Mouse (Mus musculus): ENCODE measurements around the gene Tbc1d10a. TPM values are rescaled to one million over a fixed set of nuclear protein-coding genes. Genes with fewer than 3 reads are reported as not detected.

Gene Tbc1d10a
- polyA plus RNA-seq, 1 experiment from 2014 or later = 30.3 TPM

- peak; percentile 20; the same call in 1 of the 2 replicates for ATAC-seq (ENCODE audit: low read depth)
- Histone ChIP-seq H3K36me3 (peaks cover 13% of the 10 kb centered on the region), H3K4me1 (replicated peaks) (peaks cover 32% of the 10 kb centered on the region), H3K4me3 (peak overlapping the region; percentile 81), H3K27ac (replicated peaks) (no peak overlapping the region), H3K4me2 (peak overlapping the region; percentile 90), H3K9ac (peak overlapping the region; percentile 89), H3K27me3 (no peaks in the 10 kb centered on the region), H3K9me3 (no peaks in the 10 kb centered on the region)
- 17% methylated on average over 9 of the region's 9 CpGs for WGBS
Observed at GRCm38 (mm10) chr11:4187318-4187700, 720 bp downstream of the Tbc1d10a start.

GRCm38 (mm10) chr11:4189182-4189581 is 2.6 kb downstream of the Tbc1d10a start:
- no peaks in the 10 kb centered on the region for H3K9me3 ChIP-seq
- no peak overlapping the region for H3K4me2 ChIP-seq
- H3K9ac ChIP-seq = no peak overlapping the region
- no peak for ATAC-seq (ENCODE audit: low read depth)
- H3K27me3 ChIP-seq = no peaks in the 10 kb centered on the region
- H3K36me3 ChIP-seq = no peaks in the 10 kb centered on the region
- H3K4me1 ChIP-seq (replicated peaks) = peaks cover 37% of the 10 kb centered on the region
- no peak overlapping the region for H3K4me3 ChIP-seq
- no peak overlapping the region for H3K27ac ChIP-seq (replicated peaks)
- WGBS = 85% methylated on average over 6 of the region's 6 CpGs

- WGBS = 76% methylated on average over 3 of the region's 3 CpGs
- H3K4me1 ChIP-seq (replicated peaks) = peaks cover 37% of the 10 kb centered on the region
- H3K27ac ChIP-seq (replicated peaks) = no peak overlapping the region
- no peak overlapping the region for H3K4me3 ChIP-seq
- peak overlapping the region; percentile 31; the same call in 1 of the 2 replicates for H3K9ac ChIP-seq
- H3K4me2 ChIP-seq = no peak overlapping the region
- no peaks in the 10 kb centered on the region for H3K27me3 ChIP-seq
- H3K36me3 ChIP-seq = no peaks in the 10 kb centered on the region
- H3K9me3 ChIP-seq = no peaks in the 10 kb centered on the region
- no peak for ATAC-seq (ENCODE audit: low read depth)
Observed at GRCm38 (mm10) chr11:4190677-4191076, 4.1 kb downstream of the Tbc1d10a start.

GRCm38 (mm10) chr11:4192757-4193156 is 6.2 kb downstream of the Tbc1d10a start:
- no peak overlapping the region for H3K4me2 ChIP-seq
- H3K9ac ChIP-seq = no peak overlapping the region
- peaks cover 29% of the 10 kb centered on the region for H3K4me1 ChIP-seq (replicated peaks)
- WGBS = 81% methylated on average over 3 of the region's 3 CpGs
- H3K36me3 ChIP-seq = no peaks in the 10 kb centered on the region
- H3K27ac ChIP-seq (replicated peaks) = no peak overlapping the region
- no peaks in the 10 kb centered on the region for H3K9me3 ChIP-seq
- H3K4me3 ChIP-seq = no peak overlapping the region
- ATAC-seq (ENCODE audit: low read depth) = no peak
- no peaks in the 10 kb centered on the region for H3K27me3 ChIP-seq

- Histone ChIP-seq H3K9ac (no peak overlapping the region), H3K4me2 (no peak overlapping the region), H3K4me1 (replicated peaks) (peaks cover 23% of the 10 kb centered on the region), H3K9me3 (no peaks in the 10 kb centered on the region), H3K27me3 (no peaks in the 10 kb centered on the region), H3K36me3 (no peaks in the 10 kb centered on the region), H3K4me3 (no peak overlapping the region), H3K27ac (replicated peaks) (no peak overlapping the region)
- no peak for ATAC-seq (ENCODE audit: low read depth)
Observed at GRCm38 (mm10) chr11:4193420-4193819, 6.8 kb downstream of the Tbc1d10a start.

GRCm38 (mm10) chr11:4195597-4196031 is 9.0 kb downstream of the Tbc1d10a start:
- no peak for ATAC-seq (ENCODE audit: low read depth)
- H3K9ac ChIP-seq = no peak overlapping the region
- no peaks in the 10 kb centered on the region for H3K27me3 ChIP-seq
- WGBS = 83% methylated on average over 3 of the region's 3 CpGs
- peaks cover 11% of the 10 kb centered on the region for H3K4me1 ChIP-seq (replicated peaks)
- H3K4me2 ChIP-seq = no peak overlapping the region
- H3K36me3 ChIP-seq = no peaks in the 10 kb centered on the region
- no peak overlapping the region for H3K4me3 ChIP-seq
- H3K27ac ChIP-seq (replicated peaks) = no peak overlapping the region
- no peaks in the 10 kb centered on the region for H3K9me3 ChIP-seq

- Histone ChIP-seq H3K9ac (peak overlapping the region; percentile 22; the same call in 1 of the 2 replicates), H3K9me3 (no peaks in the 10 kb centered on the region)
- 77% methylated on average over 8 of the region's 8 CpGs for WGBS
Observed at GRCm38 (mm10) chr11:4196636-4197035, 10.0 kb downstream of the Tbc1d10a start.

GRCm38 (mm10) chr11:4197691-4198090 is 11.1 kb downstream of the Tbc1d10a start:
- peaks cover under 1% of the 10 kb centered on the region for H3K4me1 ChIP-seq (replicated peaks)
- no peak for ATAC-seq (ENCODE audit: low read depth)
- 63% methylated on average over 1 of the region's 1 CpGs for WGBS
- no peak overlapping the region for H3K4me2 ChIP-seq
- H3K27ac ChIP-seq (replicated peaks) = no peak overlapping the region
- no peaks in the 10 kb centered on the region for H3K36me3 ChIP-seq
- H3K9ac ChIP-seq = no peak overlapping the region
- H3K9me3 ChIP-seq = no peaks in the 10 kb centered on the region
- H3K4me3 ChIP-seq = no peak overlapping the region
- no peaks in the 10 kb centered on the region for H3K27me3 ChIP-seq

More at GRCm38 (mm10) chr11:4196636-4197035, 10.0 kb downstream of the Tbc1d10a start:
- H3K27ac ChIP-seq (replicated peaks) = no peak overlapping the region
- no peak overlapping the region for H3K4me3 ChIP-seq
- H3K4me1 ChIP-seq (replicated peaks) = peaks cover 8% of the 10 kb centered on the region
- no peaks in the 10 kb centered on the region for H3K27me3 ChIP-seq
- ATAC-seq (ENCODE audit: low read depth) = no peak
- no peaks in the 10 kb centered on the region for H3K36me3 ChIP-seq
- H3K4me2 ChIP-seq = no peak overlapping the region

- H3K4me2 ChIP-seq = no peak overlapping the region
- WGBS = 74% methylated on average over 11 of the region's 11 CpGs
- 0 out of 2 replicates have a peak, but pooled peaks cover 5% of the 10 kb centered on the region for H3K4me1 ChIP-seq (replicated peaks)
- no peak overlapping the region for H3K4me3 ChIP-seq
- no peak overlapping the region for H3K27ac ChIP-seq (replicated peaks)
- peaks cover 15% of the 10 kb centered on the region; the same call in 1 of the 2 replicates for H3K36me3 ChIP-seq
- ATAC-seq (ENCODE audit: low read depth) = no peak
- no peak overlapping the region for H3K9ac ChIP-seq
- no peaks in the 10 kb centered on the region for H3K27me3 ChIP-seq
- H3K9me3 ChIP-seq = no peaks in the 10 kb centered on the region
Observed at GRCm38 (mm10) chr11:4201981-4202700, 15.6 kb downstream of the Tbc1d10a start.

- Histone ChIP-seq H3K9me3 (no peaks in the 10 kb centered on the region), H3K4me2 (no peak overlapping the region), H3K9ac (no peak overlapping the region), H3K27ac (replicated peaks) (no peak overlapping the region), H3K4me3 (no peak overlapping the region), H3K36me3 (peaks cover 25% of the 10 kb centered on the region), H3K4me1 (replicated peaks) (0 out of 2 replicates have a peak, but pooled peaks cover 5% of the 10 kb centered on the region), H3K27me3 (no peaks in the 10 kb centered on the region)
- WGBS = 84% methylated on average over 12 of the region's 12 CpGs
- ATAC-seq (ENCODE audit: low read depth) = no peak
Observed at GRCm38 (mm10) chr11:4202995-4203704, 16.6 kb downstream of the Tbc1d10a start.

- H3K27ac ChIP-seq (replicated peaks) = 0 out of 2 replicates have a peak overlapping the region, but pooled peaks have one; percentile 38
- H3K4me2 ChIP-seq = no peak overlapping the region
- H3K36me3 ChIP-seq = peaks cover 30% of the 10 kb centered on the region
- ATAC-seq (ENCODE audit: low read depth) = no peak
- WGBS = 44% methylated on average over 2 of the region's 2 CpGs
- no peaks in the 10 kb centered on the region for H3K9me3 ChIP-seq
- H3K4me1 ChIP-seq (replicated peaks) = 0 out of 2 replicates have a peak, but pooled peaks cover 5% of the 10 kb centered on the region
- H3K9ac ChIP-seq = no peak overlapping the region
- no peak overlapping the region for H3K4me3 ChIP-seq
- H3K27me3 ChIP-seq = no peaks in the 10 kb centered on the region
Observed at GRCm38 (mm10) chr11:4203705-4204074, 17.1 kb downstream of the Tbc1d10a start.

GRCm38 (mm10) chr11:4205097-4205655 is 18.6 kb downstream of the Tbc1d10a start:
- Histone ChIP-seq H3K4me2 (no peak overlapping the region), H3K27ac (replicated peaks) (no peak overlapping the region), H3K4me3 (no peak overlapping the region), H3K4me1 (replicated peaks) (0 out of 2 replicates have a peak, but pooled peaks cover 5% of the 10 kb centered on the region), H3K36me3 (peaks cover 43% of the 10 kb centered on the region), H3K9ac (no peak overlapping the region), H3K27me3 (no peaks in the 10 kb centered on the region), H3K9me3 (no peaks in the 10 kb centered on the region)
- ATAC-seq (ENCODE audit: low read depth) = no peak
- 89% methylated on average over 5 of the region's 5 CpGs for WGBS
